Mouse (Mus musculus) CH12.LX (cell line): Measurements from ENCODE around the gene Far1. TPM values are rescaled to one million over a fixed set of nuclear protein-coding genes. Genes with fewer than 3 reads are reported as not detected.

Experiments used
- DNase-seq: peaks from one replicate; pipeline ENCODE4 v3.0.0-alpha.2; 2013; ENCODE audit errors: extremely low read depth
- H3K27ac ChIP-seq: 2 replicates; pipeline ENCODE4 v1.5.1; 2012; ENCODE audit warnings: low read depth, mild to moderate bottlenecking, control low read depth, moderate library complexity; ENCODE audit not compliant: insufficient read depth
- H3K27me3 ChIP-seq: replicated peaks from 2 replicates; pipeline ENCODE3; 2012; ENCODE audit warnings: inconsistent platforms
- H3K36me3 ChIP-seq, 2 experiments: replicated peaks in 1 of 2; 2 replicates each; pipeline versions ENCODE3 to v1.6.1; 2012; ENCODE audit warnings: inconsistent platforms in 1 of 2, low read length in 1 of 2, mild to moderate bottlenecking in 1 of 2, mixed read lengths in 1 of 2, moderate library complexity in 1 of 2; ENCODE audit not compliant: control insufficient read depth in 1 of 2, insufficient read depth in 1 of 2
- H3K4me1 ChIP-seq, 2 experiments: 2 replicates each; pipeline ENCODE4 v1.6.1; 2012; ENCODE audit warnings: inconsistent platforms in 1 of 2, moderate library complexity in 1 of 2; ENCODE audit not compliant: insufficient read depth in 2 of 2, control insufficient read depth in 1 of 2
- H3K4me2 ChIP-seq: 2 replicates; pipeline ENCODE4 v1.6.1; 2012; ENCODE audit warnings: low read depth, mild to moderate bottlenecking, control low read depth; ENCODE audit not compliant: poor library complexity, insufficient read depth, severe bottlenecking
- H3K4me3 ChIP-seq, 3 experiments: fragments of 150-350 bp in 1 of 3; sonication (generic) in 1 of 3; replicated peaks in 1 of 3; 2 replicates each; pipeline versions ENCODE3 to v1.5.1; 2011 to 2012; ENCODE audit warnings: low read depth in 2 of 3, low read length in 2 of 3, mild to moderate bottlenecking in 2 of 3, moderate library complexity in 2 of 3, control low read depth in 1 of 3, improper control_type of control experiment in 1 of 3, inconsistent platforms in 1 of 3, mixed read lengths in 1 of 3; ENCODE audit not compliant: poor library complexity in 1 of 3
- H3K79me2 ChIP-seq: replicated peaks from 2 replicates; pipeline ENCODE4 v1.6.1; 2012; ENCODE audit warnings: mild to moderate bottlenecking, moderate library complexity; ENCODE audit not compliant: control insufficient read depth, poor library complexity, insufficient read depth, severe bottlenecking; ENCODE audit errors: extremely low read depth
- H3K9ac ChIP-seq: 2 replicates; pipeline ENCODE4 v1.6.1; 2012; ENCODE audit warnings: low read depth, mild to moderate bottlenecking, control low read depth, moderate library complexity; ENCODE audit not compliant: insufficient read depth
- H3K9me3 ChIP-seq: replicated peaks from 2 replicates; pipeline ENCODE3; 2012; ENCODE audit warnings: low read length, inconsistent platforms, mixed read lengths
- BHLHE40 ChIP-seq: IDR thresholded peaks from 2 replicates; pipeline ENCODE4 v1.6.1; 2011; ENCODE audit warnings: mild to moderate bottlenecking, low read depth, low read length, improper control_type of control experiment
- CHD1 ChIP-seq: IDR thresholded peaks from 2 replicates; pipeline ENCODE4 v1.6.1; 2012; ENCODE audit warnings: low read depth, low read length, improper control_type of control experiment, inconsistent platforms
- CHD2 ChIP-seq: IDR thresholded peaks from 2 replicates; pipeline ENCODE4 v1.6.1; 2011; ENCODE audit warnings: low read length, improper control_type of control experiment
- CTCF ChIP-seq, 2 experiments: IDR thresholded peaks in 1 of 2; conservative IDR thresholded peaks in 1 of 2; 2 replicates each; pipeline ENCODE4 v1.5.1; 2011 to 2012; ENCODE audit warnings: low read depth in 2 of 2, low read length in 2 of 2, improper control_type of control experiment in 1 of 2, inconsistent platforms in 1 of 2, mild to moderate bottlenecking in 1 of 2, moderate library complexity in 1 of 2
- E2F4 ChIP-seq: IDR thresholded peaks from 2 replicates; pipeline ENCODE4 v1.6.1; 2011; ENCODE audit warnings: low read depth, low read length, improper control_type of control experiment; ENCODE audit not compliant: insufficient replicate concordance
- ELF1 ChIP-seq: IDR thresholded peaks from 2 replicates; pipeline ENCODE4 v1.6.1; 2014; ENCODE audit warnings: low read depth, mild to moderate bottlenecking, inconsistent platforms, low read length, improper control_type of control experiment
- EP300 ChIP-seq: IDR thresholded peaks from 2 replicates; pipeline ENCODE4 v1.6.1; 2011; ENCODE audit warnings: low read length, improper control_type of control experiment
- GABPA ChIP-seq: IDR thresholded peaks from 2 replicates; pipeline ENCODE4 v1.6.1; 2012; ENCODE audit warnings: low read depth, low read length, improper control_type of control experiment, inconsistent platforms; ENCODE audit not compliant: insufficient replicate concordance
- HCFC1 ChIP-seq: IDR thresholded peaks from 2 replicates; pipeline ENCODE4 v1.6.1; 2012; ENCODE audit warnings: low read depth, mild to moderate bottlenecking, inconsistent platforms, low read length, improper control_type of control experiment
- IRF4 ChIP-seq: IDR thresholded peaks from 2 replicates; pipeline ENCODE4 v1.6.1; 2014; ENCODE audit warnings: low read depth, mild to moderate bottlenecking, inconsistent platforms, low read length, improper control_type of control experiment
- JUN ChIP-seq: IDR thresholded peaks from 2 replicates; pipeline ENCODE4 v1.6.1; 2011; ENCODE audit warnings: low read depth, mild to moderate bottlenecking, low read length, improper control_type of control experiment, moderate library complexity; ENCODE audit not compliant: insufficient read depth
- JUND ChIP-seq: conservative IDR thresholded peaks from 2 replicates; pipeline ENCODE4 v1.6.1; 2011; ENCODE audit warnings: low read depth, low read length, improper control_type of control experiment
- KAT2A ChIP-seq: IDR thresholded peaks from 2 replicates; pipeline ENCODE4 v1.6.1; 2012; ENCODE audit warnings: low read length, improper control_type of control experiment, inconsistent platforms; ENCODE audit not compliant: insufficient replicate concordance
- MAFK ChIP-seq: IDR thresholded peaks from 2 replicates; pipeline ENCODE4 v1.6.1; 2011; ENCODE audit warnings: low read length, improper control_type of control experiment; ENCODE audit not compliant: insufficient replicate concordance
- MAX ChIP-seq: IDR thresholded peaks from 2 replicates; pipeline ENCODE4 v1.6.1; 2011; ENCODE audit warnings: low read length, improper control_type of control experiment
- MAZ ChIP-seq: IDR thresholded peaks from 2 replicates; pipeline ENCODE4 v1.6.1; 2012; ENCODE audit warnings: low read depth, mild to moderate bottlenecking, inconsistent platforms, low read length, improper control_type of control experiment, moderate library complexity
- MEF2A ChIP-seq: IDR thresholded peaks from 2 replicates; pipeline ENCODE4 v1.6.1; 2014; ENCODE audit warnings: low read depth, mild to moderate bottlenecking, inconsistent platforms, low read length, improper control_type of control experiment, borderline replicate concordance
- MXI1 ChIP-seq: IDR thresholded peaks from 2 replicates; pipeline ENCODE4 v1.6.1; 2011; ENCODE audit warnings: mild to moderate bottlenecking, low read depth, low read length, improper control_type of control experiment
- NELFE ChIP-seq: IDR thresholded peaks from 2 replicates; pipeline ENCODE4 v1.6.1; 2011; ENCODE audit warnings: low read depth, low read length, improper control_type of control experiment
- NRF1 ChIP-seq: IDR thresholded peaks from 2 replicates; pipeline ENCODE4 v1.6.1; 2014; ENCODE audit warnings: low read depth, mild to moderate bottlenecking, inconsistent platforms, low read length, improper control_type of control experiment, moderate library complexity
- PAX5 ChIP-seq: IDR thresholded peaks from 2 replicates; pipeline ENCODE4 v1.6.1; 2012; ENCODE audit warnings: low read length, inconsistent platforms, mixed read lengths
- POLR2A ChIP-seq: IDR thresholded peaks from 2 replicates; pipeline ENCODE4 v1.6.1; 2011; ENCODE audit warnings: low read depth, mild to moderate bottlenecking, improper control_type of control experiment, low read length
- POLR2AphosphoS2 ChIP-seq: IDR thresholded peaks from 2 replicates; pipeline ENCODE4 v1.6.1; 2011; ENCODE audit warnings: low read depth, low read length, improper control_type of control experiment
- RAD21 ChIP-seq: IDR thresholded peaks from 2 replicates; pipeline ENCODE4 v1.6.1; 2011; ENCODE audit warnings: low read depth, mild to moderate bottlenecking, low read length, improper control_type of control experiment, moderate library complexity
- RCOR1 ChIP-seq: conservative IDR thresholded peaks from 2 replicates; pipeline ENCODE4 v1.6.1; 2012; ENCODE audit warnings: low read depth, mild to moderate bottlenecking, inconsistent platforms, low read length, improper control_type of control experiment
- SIN3A ChIP-seq: IDR thresholded peaks from 2 replicates; pipeline ENCODE4 v1.6.1; 2012; ENCODE audit warnings: low read length, improper control_type of control experiment, inconsistent platforms
- SMC3 ChIP-seq: IDR thresholded peaks from 2 replicates; pipeline ENCODE4 v1.6.1; 2011; ENCODE audit warnings: low read depth, low read length, improper control_type of control experiment
- TBP ChIP-seq: conservative IDR thresholded peaks from 2 replicates; pipeline ENCODE4 v1.6.1; 2011; ENCODE audit warnings: low read depth, low read length, improper control_type of control experiment
- TCF12 ChIP-seq: IDR thresholded peaks from 2 replicates; pipeline ENCODE4 v1.6.1; 2014; ENCODE audit warnings: low read depth, mild to moderate bottlenecking, inconsistent platforms, low read length, improper control_type of control experiment
- UBTF ChIP-seq: IDR thresholded peaks from 2 replicates; pipeline ENCODE4 v1.6.1; 2012; ENCODE audit warnings: low read depth, mild to moderate bottlenecking, inconsistent platforms, low read length, improper control_type of control experiment, moderate library complexity
- USF1 ChIP-seq: IDR thresholded peaks from 2 replicates; pipeline ENCODE4 v1.6.1; 2014; ENCODE audit warnings: low read depth, mild to moderate bottlenecking, inconsistent platforms, low read length, improper control_type of control experiment
- USF2 ChIP-seq: conservative IDR thresholded peaks from 2 replicates; pipeline ENCODE4 v1.6.1; 2011; ENCODE audit warnings: low read depth, low read length, improper control_type of control experiment
- ZC3H11A ChIP-seq: IDR thresholded peaks from 2 replicates; pipeline ENCODE4 v1.6.1; 2012; ENCODE audit warnings: low read depth, mild to moderate bottlenecking, inconsistent platforms, low read length, improper control_type of control experiment
- ZKSCAN1 ChIP-seq: IDR thresholded peaks from 2 replicates; pipeline ENCODE4 v1.6.1; 2012; ENCODE audit warnings: low read depth, inconsistent platforms, low read length, improper control_type of control experiment, borderline replicate concordance
- ZMIZ1 ChIP-seq: IDR thresholded peaks from 2 replicates; pipeline ENCODE4 v1.6.1; 2012; ENCODE audit warnings: low read depth, mild to moderate bottlenecking, inconsistent platforms, low read length, improper control_type of control experiment
- ZNF384 ChIP-seq: IDR thresholded peaks from 2 replicates; pipeline ENCODE4 v1.6.1; 2012; ENCODE audit warnings: low read depth, low read length, improper control_type of control experiment, inconsistent platforms
- dilution Hi-C: fragments of 300-500 bp; cut with MboI; formaldehyde crosslinking; loops from 2 replicates; pipeline ENCODE4 v1.14.3; 2020; ENCODE audit warnings: low sequenced_read_pairs; ENCODE audit not compliant: extremely low pct_unique_long_range_greater_than_20kb, extremely low pct_ligation_motif_present
- in situ Hi-C: fragments of 300-500 bp; cut with MboI; formaldehyde crosslinking; loops from 3 replicates; pipeline ENCODE4 v1.14.3; 2019; ENCODE audit warnings: low sequenced_read_pairs, low pct_ligation_motif_present, low pct_unique_long_range_greater_than_20kb, mixed read lengths
- polyA plus RNA-seq: library from polyadenylated mRNA; unstranded; fragments of >175 nt; gene quantifications from 2 replicates; pipeline ENCODE4 v1.2.1, GENCODE M21; 2012; ENCODE audit warnings: low read depth; ENCODE audit not compliant: insufficient read length
- total RNA-seq, 2 experiments: library from RNA; depleted of rRNA; stranded (reverse); fragments of 300-350 nt in 1 of 2; fragments of >200 nt in 1 of 2; gene quantifications; 2 replicates each; pipeline ENCODE4 v1.2.3; 2012 to 2014

Far1 gene
- total and polyA plus RNA-seq, 3 experiments, result 73.4 to 170 (median 97.3) TPM

GRCm38 (mm10) chr7:113505047-113505446 is 8.6 kb upstream of the Far1 start (continued):
- TF ChIP-seq ZC3H11A (no peak), TBP (peak; percentile 81), MAX (peak; percentile 58; the same call in 1 of the 2 replicates), E2F4 (no peak), RCOR1 (peak; percentile 73; the same call in 1 of the 2 replicates), ZNF384 (no peak), NRF1 (no peak)

- Histone ChIP-seq H3K27me3 (no peaks in the 10 kb centered on the region), H3K4me2 (peak overlapping the region; percentile 72), H3K9ac (peak overlapping the region; percentile 42; the same call in 1 of the 2 replicates), H3K9me3 (no peaks in the 10 kb centered on the region), H3K36me3 (no peaks in the 10 kb centered on the region), H3K4me3 (no peak overlapping the region), H3K4me1 (peaks cover 20 to 76% of the 10 kb centered on the region in 2 experiments), H3K27ac (peak overlapping the region; percentile 97), H3K79me2 (no peaks in the 10 kb centered on the region)
- in situ Hi-C loops (no loop called here), dilution Hi-C loops (no loop called here)
- DNase-seq, result no peak
- 0 out of 2 replicates have a peak, but pooled peaks have one; percentile 13 for TF ChIP-seq IRF4
- TF ChIP-seq EP300, result 0 out of 2 replicates have a peak, but pooled peaks have one; percentile 37
- TF ChIP-seq E2F4, result no peak
- peak; percentile 1; the same call in 1 of the 2 replicates for TF ChIP-seq RCOR1
- TF ChIP-seq ZKSCAN1, result no peak
- TF ChIP-seq SIN3A, result peak; percentile 18; the same call in 1 of the 2 replicates
- peak; percentile 80 for TF ChIP-seq MEF2A
- no peak for TF ChIP-seq KAT2A
- TF ChIP-seq USF2, result no peak
- no peak for TF ChIP-seq UBTF
- no peak for TF ChIP-seq ELF1
- TF ChIP-seq POLR2AphosphoS2, result no peak
- TF ChIP-seq ZC3H11A, result no peak
- no peak for TF ChIP-seq ZMIZ1
- TF ChIP-seq ZNF384, result peak; percentile 82
- no peak for TF ChIP-seq RAD21
- TF ChIP-seq TBP, result no peak
- no peak for TF ChIP-seq POLR2A
- peak; percentile 21; the same call in 1 of the 2 replicates for TF ChIP-seq TCF12
- no peak for TF ChIP-seq MAX
- TF ChIP-seq HCFC1, result no peak; the same call in 1 of the 2 replicates
- no peak for TF ChIP-seq MAZ
- no peak for TF ChIP-seq CHD1
- TF ChIP-seq SMC3, result no peak
- no peak for TF ChIP-seq MAFK
- peak; percentile 62 for TF ChIP-seq JUN
- TF ChIP-seq CTCF (conservative IDR thresholded peaks at IDR 0.05 in 1 of 2, IDR thresholded peaks at IDR 0.05 in 1 of 2; ENCODE audit: low read depth in 2 of 2, low read length in 2 of 2), result no peak
- TF ChIP-seq CHD2, result no peak
- TF ChIP-seq JUND, result no peak
- TF ChIP-seq NRF1, result no peak
- no peak for TF ChIP-seq NELFE
- 0 out of 2 replicates have a peak, but pooled peaks have one; percentile 12 for TF ChIP-seq MXI1
- no peak for TF ChIP-seq GABPA
- no peak for TF ChIP-seq USF1
- TF ChIP-seq BHLHE40, result no peak
- no peak for TF ChIP-seq PAX5
Measured at GRCm38 (mm10) chr7:113505516-113506045, 8.1 kb upstream of the Far1 start.
